Mouse (Mus musculus): ENCODE measurements around the gene Endod1. TPM values are rescaled to one million over a fixed set of nuclear protein-coding genes. Genes with fewer than 3 reads are reported as not detected.

The Endod1 gene
- polyA plus RNA-seq, 1 experiment = 13.0 TPM

- Histone ChIP-seq H3K4me1 (ENCODE audit: control insufficient read depth, insufficient read depth, low read length) (no peaks in the 10 kb centered on the region), H3K4me3 (ENCODE audit: insufficient read depth, low read length) (no peak overlapping the region), H3K27ac (ENCODE audit: insufficient read depth, low read length) (no peak overlapping the region)
- TF ChIP-seq POLR2A (IDR thresholded peaks at IDR 0.05; ENCODE audit: low read depth, low read length) (no peak), CTCF (IDR thresholded peaks at IDR 0.05; ENCODE audit: borderline replicate concordance, insufficient read depth, low read length) (peak; percentile 71)
Measured at GRCm38 (mm10) chr9:14342041-14342668, 39.2 kb downstream of the Endod1 start.

DNA sequence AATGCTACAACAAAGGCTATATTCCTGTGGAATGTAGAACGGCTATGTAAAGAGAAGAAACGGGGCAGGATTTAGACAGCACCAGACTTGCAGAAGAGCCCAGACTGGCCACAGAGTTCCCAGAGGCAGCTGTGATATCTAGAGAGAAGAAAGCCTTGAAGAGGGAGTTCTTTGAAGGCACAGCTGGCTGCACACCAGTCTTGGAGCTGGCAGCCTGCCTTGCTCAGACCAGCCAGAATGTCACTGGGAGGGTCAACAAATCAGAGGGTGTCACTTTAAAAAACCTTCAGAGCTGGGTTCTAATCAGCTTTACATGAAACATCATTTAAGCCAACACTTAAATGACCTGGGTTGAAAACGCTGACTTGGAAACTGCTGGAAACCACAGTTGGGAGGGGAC lies 42.6 kb downstream of the Endod1 start:
- TF ChIP-seq POLR2A (IDR thresholded peaks at IDR 0.05; ENCODE audit: low read depth, low read length) (no peak), CTCF (IDR thresholded peaks at IDR 0.05; ENCODE audit: borderline replicate concordance, insufficient read depth, low read length) (no peak)
- Histone ChIP-seq H3K27ac (ENCODE audit: insufficient read depth, low read length) (no peak overlapping the region), H3K4me1 (ENCODE audit: control insufficient read depth, insufficient read depth, low read length) (no peaks in the 10 kb centered on the region), H3K4me3 (ENCODE audit: insufficient read depth, low read length) (no peak overlapping the region)

DNA sequence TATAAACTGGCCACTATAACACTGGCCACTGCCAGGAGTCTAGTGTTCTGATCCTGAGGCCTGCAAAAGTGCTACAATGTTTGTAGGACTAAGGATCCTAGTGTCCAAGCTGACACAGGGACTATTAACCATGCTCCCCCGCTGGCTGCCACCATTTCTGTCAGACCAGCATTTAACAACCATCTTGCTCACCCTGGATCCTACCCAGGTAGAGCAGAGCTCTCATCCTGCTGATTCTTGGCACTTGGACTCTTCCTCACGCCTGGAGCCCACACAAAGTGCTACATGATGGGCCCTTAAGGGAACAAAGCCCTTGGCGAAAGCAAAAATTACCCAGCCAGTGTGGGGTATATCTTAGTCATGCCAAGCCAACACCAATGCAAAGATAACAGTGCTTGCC lies 44.4 kb downstream of the Endod1 start:
- Histone ChIP-seq H3K4me3 (ENCODE audit: insufficient read depth, low read length) (no peak overlapping the region), H3K27ac (ENCODE audit: insufficient read depth, low read length) (no peak overlapping the region), H3K4me1 (ENCODE audit: control insufficient read depth, insufficient read depth, low read length) (no peaks in the 10 kb centered on the region)
- TF ChIP-seq CTCF (IDR thresholded peaks at IDR 0.05; ENCODE audit: borderline replicate concordance, insufficient read depth, low read length) (no peak), POLR2A (IDR thresholded peaks at IDR 0.05; ENCODE audit: low read depth, low read length) (no peak)

- H3K27ac ChIP-seq (ENCODE audit: insufficient read depth, low read length) = no peak overlapping the region
- H3K4me1 ChIP-seq (ENCODE audit: control insufficient read depth, insufficient read depth, low read length) = no peaks in the 10 kb centered on the region
- no peak for TF ChIP-seq CTCF (IDR thresholded peaks at IDR 0.05; ENCODE audit: borderline replicate concordance, insufficient read depth, low read length)
- TF ChIP-seq POLR2A (IDR thresholded peaks at IDR 0.05; ENCODE audit: low read depth, low read length) = no peak
- H3K4me3 ChIP-seq (ENCODE audit: insufficient read depth, low read length) = no peak overlapping the region
Measured at GRCm38 (mm10) chr9:14335829-14336228, 45.5 kb downstream of the Endod1 start.

- H3K27ac ChIP-seq (ENCODE audit: insufficient read depth, low read length) = no peak overlapping the region
- H3K4me3 ChIP-seq (ENCODE audit: insufficient read depth, low read length) = no peak overlapping the region
- TF ChIP-seq POLR2A (IDR thresholded peaks at IDR 0.05; ENCODE audit: low read depth, low read length) (no peak), CTCF (IDR thresholded peaks at IDR 0.05; ENCODE audit: borderline replicate concordance, insufficient read depth, low read length) (no peak)
- no peaks in the 10 kb centered on the region for H3K4me1 ChIP-seq (ENCODE audit: control insufficient read depth, insufficient read depth, low read length)
Measured at GRCm38 (mm10) chr9:14316618-14317017, 64.7 kb downstream of the Endod1 start.

DNA sequence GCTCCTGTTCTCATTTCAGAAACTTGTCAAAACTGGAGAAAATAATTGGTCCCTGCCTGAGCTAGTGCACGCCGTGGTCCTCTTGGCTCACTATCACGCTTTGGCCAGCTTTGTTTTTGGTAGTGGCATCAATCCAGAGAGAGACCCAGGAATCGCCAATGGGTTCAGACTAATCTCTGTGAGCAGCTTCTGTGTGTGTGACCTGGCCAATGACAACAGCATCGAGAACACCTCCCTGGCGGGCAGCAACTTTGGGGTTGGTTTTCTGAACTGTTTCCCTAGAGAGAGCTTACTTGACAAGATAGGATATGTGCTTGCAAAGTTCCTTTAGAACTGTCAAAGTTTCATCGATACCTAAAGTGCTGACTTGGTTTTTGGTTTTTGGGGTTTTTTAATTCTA lies 66.8 kb downstream of the Endod1 start:
- Histone ChIP-seq H3K4me3 (ENCODE audit: insufficient read depth, low read length) (no peak overlapping the region), H3K27ac (ENCODE audit: insufficient read depth, low read length) (no peak overlapping the region), H3K4me1 (ENCODE audit: control insufficient read depth, insufficient read depth, low read length) (no peaks in the 10 kb centered on the region)
- no peak for TF ChIP-seq POLR2A (IDR thresholded peaks at IDR 0.05; ENCODE audit: low read depth, low read length)
- no peak for TF ChIP-seq CTCF (IDR thresholded peaks at IDR 0.05; ENCODE audit: borderline replicate concordance, insufficient read depth, low read length)

GRCm38 (mm10) chr9:14313968-14314367 lies 67.3 kb downstream of the Endod1 start:
- Histone ChIP-seq H3K27ac (ENCODE audit: insufficient read depth, low read length) (no peak overlapping the region), H3K4me1 (ENCODE audit: control insufficient read depth, insufficient read depth, low read length) (no peaks in the 10 kb centered on the region), H3K4me3 (ENCODE audit: insufficient read depth, low read length) (no peak overlapping the region)
- TF ChIP-seq POLR2A (IDR thresholded peaks at IDR 0.05; ENCODE audit: low read depth, low read length) (no peak), CTCF (IDR thresholded peaks at IDR 0.05; ENCODE audit: borderline replicate concordance, insufficient read depth, low read length) (no peak)

DNA sequence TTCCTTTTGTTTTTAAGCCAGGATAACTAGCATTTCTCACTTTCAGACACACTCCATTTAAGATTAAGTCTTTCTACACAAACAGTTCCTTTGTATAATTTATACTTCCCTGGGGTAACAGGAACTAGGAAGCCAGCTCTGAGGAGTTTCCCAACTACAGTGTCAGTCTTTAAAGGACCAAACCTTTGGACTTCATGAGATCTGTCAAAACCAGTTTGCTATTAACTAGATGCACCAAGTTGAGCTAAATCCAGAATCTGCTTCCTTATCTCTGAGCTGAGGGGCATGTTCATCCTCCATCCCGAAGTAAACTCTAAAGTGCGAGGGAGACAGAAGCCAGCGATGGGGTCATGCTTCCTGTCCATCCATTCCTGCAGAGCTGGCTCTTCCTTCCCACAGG lies 74.0 kb downstream of the Endod1 start:
- TF ChIP-seq POLR2A (IDR thresholded peaks at IDR 0.05; ENCODE audit: low read depth, low read length) = no peak
- no peak for TF ChIP-seq CTCF (IDR thresholded peaks at IDR 0.05; ENCODE audit: borderline replicate concordance, insufficient read depth, low read length)
- no peak overlapping the region for H3K27ac ChIP-seq (ENCODE audit: insufficient read depth, low read length)
- no peaks in the 10 kb centered on the region for H3K4me1 ChIP-seq (ENCODE audit: control insufficient read depth, insufficient read depth, low read length)
- no peak overlapping the region for H3K4me3 ChIP-seq (ENCODE audit: insufficient read depth, low read length)

DNA sequence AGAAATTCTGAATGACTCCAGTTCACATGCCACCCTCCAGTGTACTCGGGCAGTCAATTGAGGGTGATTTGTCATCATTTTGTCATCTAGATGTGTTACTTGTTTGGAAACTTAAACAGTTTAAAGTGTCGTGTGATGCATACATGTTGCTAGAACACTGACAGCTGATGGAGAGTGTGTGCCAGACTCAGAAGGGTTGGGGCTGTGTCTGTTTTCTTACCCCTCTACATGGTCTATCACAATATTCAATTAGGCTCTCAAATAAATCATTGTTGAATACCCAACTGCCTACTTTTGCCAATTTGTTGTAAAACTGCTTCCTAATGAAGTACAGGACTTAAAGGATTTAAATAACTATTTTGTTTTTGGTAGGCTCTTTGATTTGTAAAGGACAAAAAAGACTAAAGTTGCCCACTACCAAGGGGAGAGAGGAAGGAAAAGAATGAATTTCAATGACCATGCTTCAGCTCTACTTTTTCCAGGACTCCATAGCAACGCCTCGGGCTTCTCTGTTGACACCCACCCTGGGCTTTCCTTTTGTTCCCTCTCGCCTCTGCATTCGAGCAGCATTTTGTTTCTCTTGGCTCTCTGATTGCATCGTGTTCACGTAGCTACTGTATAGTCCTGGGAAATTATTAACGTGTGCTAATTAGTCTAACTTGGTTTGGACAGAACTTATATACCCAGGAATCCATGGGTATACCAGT lies 76.9 kb downstream of the Endod1 start:
- no peak overlapping the region for H3K27ac ChIP-seq (ENCODE audit: insufficient read depth, low read length)
- no peaks in the 10 kb centered on the region for H3K4me1 ChIP-seq (ENCODE audit: control insufficient read depth, insufficient read depth, low read length)
- H3K4me3 ChIP-seq (ENCODE audit: insufficient read depth, low read length) = no peak overlapping the region
- TF ChIP-seq CTCF (IDR thresholded peaks at IDR 0.05; ENCODE audit: borderline replicate concordance, insufficient read depth, low read length) (no peak), POLR2A (IDR thresholded peaks at IDR 0.05; ENCODE audit: low read depth, low read length) (no peak)

Other genes starting within 250 kb of the Endod1 start
- gene Sesn3, start 106.4 kb downstream of the Endod1 start, polyA plus RNA-seq (2011; ENCODE audit: insufficient read length, low read depth, missing spikeins) = 42.2 and 66.5 TPM in 2 replicates
- gene Kdm4d, start 119.0 kb upstream of the Endod1 start, polyA plus RNA-seq (2011; ENCODE audit: insufficient read length, low read depth, missing spikeins) = not detected in 2 replicates
- 133 and 144 TPM in 2 replicates for gene Cwc15, start 119.1 kb upstream of the Endod1 start, polyA plus RNA-seq (2011; ENCODE audit: insufficient read length, low read depth, missing spikeins)